Mouse (Mus musculus) ovary, adult 18-20 months (tissue): ENCODE results near the gene Arl4c.

Experiments used
- DNase-seq: peaks from one replicate; pipeline ENCODE4 v3.0.0; 2022; ENCODE audit warnings: low spot score, mixed read lengths

Gene Arl4c

GRCm38 (mm10) chr1:88700961-88701861 lies 810 bp downstream of the Arl4c start:
- DNase-seq, result no peak

- DNase-seq, result no peak
These were observed 1.9 kb downstream of the Arl4c start for GRCm38 (mm10) chr1:88699856-88700791.

- no peak for DNase-seq
These were observed 2.6 kb downstream of the Arl4c start for GRCm38 (mm10) chr1:88699401-88699800.

GRCm38 (mm10) chr1:88698926-88699325 lies 3.1 kb downstream of the Arl4c start:
- no peak for DNase-seq

GRCm38 (mm10) chr1:88698131-88698530 lies 3.9 kb downstream of the Arl4c start:
- no peak for DNase-seq

- no peak for DNase-seq
These were observed 5.6 kb downstream of the Arl4c start for GRCm38 (mm10) chr1:88696408-88696807.

GRCm38 (mm10) chr1:88694353-88694752 lies 7.7 kb downstream of the Arl4c start:
- DNase-seq, result no peak

- DNase-seq, result no peak
These were observed 9.7 kb downstream of the Arl4c start for GRCm38 (mm10) chr1:88692293-88692827.

GRCm38 (mm10) chr1:88690601-88691000 lies 11.4 kb downstream of the Arl4c start:
- DNase-seq, result no peak

- no peak for DNase-seq
These were observed 17.3 kb downstream of the Arl4c start for GRCm38 (mm10) chr1:88684765-88685164.

GRCm38 (mm10) chr1:88681596-88681995 lies 20.4 kb downstream of the Arl4c start:
- DNase-seq, result no peak

GRCm38 (mm10) chr1:88680804-88681203 lies 21.2 kb downstream of the Arl4c start:
- no peak for DNase-seq

- DNase-seq, result no peak
These were observed 23.7 kb downstream of the Arl4c start for GRCm38 (mm10) chr1:88678231-88678739.

GRCm38 (mm10) chr1:88670807-88671206 lies 31.2 kb downstream of the Arl4c start:
- DNase-seq, result no peak

GRCm38 (mm10) chr1:88668846-88669810 lies 32.9 kb downstream of the Arl4c start:
- DNase-seq, result no peak

GRCm38 (mm10) chr1:88668353-88668752 lies 33.7 kb downstream of the Arl4c start:
- no peak for DNase-seq

GRCm38 (mm10) chr1:88664623-88665022 lies 37.4 kb downstream of the Arl4c start:
- DNase-seq, result no peak

GRCm38 (mm10) chr1:88662736-88663135 lies 39.3 kb downstream of the Arl4c start:
- no peak for DNase-seq

- no peak for DNase-seq
These were observed 40.8 kb downstream of the Arl4c start for GRCm38 (mm10) chr1:88661209-88661608.

- no peak for DNase-seq
These were observed 43.6 kb downstream of the Arl4c start for GRCm38 (mm10) chr1:88658290-88658857.

- no peak for DNase-seq
These were observed 45.9 kb downstream of the Arl4c start for GRCm38 (mm10) chr1:88656096-88656480.
